11 mouse cellular contexts compared by ENCODE assay signal in genomic region chr9:97322846-97323245, GRCm38 (mm10). TPM values are rescaled to one million over a fixed set of nuclear protein-coding genes. Genes with fewer than 3 reads are reported as not detected.
DNase-seq lines count a peak whose midpoint lies in the region; ATAC-seq and TF ChIP-seq lines count a peak whose summit lies in the region.
"Had no signal": no experiment of that assay in that cellular context is flagged by ENCODE, and none has a peak within 500 bp of the region (broad histone marks: within the 10 kb centered on the region; RNA-seq: fewer than 3 reads in every experiment).

No protein-coding gene starts in this region.

- 64% methylated on average over 3 of the region's 3 CpGs for WGBS in intestine, postnatal 0 days
- WGBS in intestine, embryonic 15.5 days: 58% methylated on average over 3 of the region's 3 CpGs

- H3K4me3 ChIP-seq in intestine, postnatal 0 days (ENCODE audit: low read depth, low read length): no peak overlapping the region
- no peak overlapping the region for H3K4me3 ChIP-seq in intestine, embryonic 15.5 days (replicated peaks)
- H3K4me3 ChIP-seq: embryonic facial prominence, embryonic 15.5 days; liver, embryonic 13.5 days; stomach, embryonic 15.5 days had no signal

- no peak for ATAC-seq in intestine, postnatal 0 days
- ATAC-seq in intestine, embryonic 15.5 days: no peak

- H3K9ac ChIP-seq in intestine, postnatal 0 days (ENCODE audit: low read depth, low read length): no peak overlapping the region
- no peak overlapping the region for H3K9ac ChIP-seq in intestine, embryonic 15.5 days
- H3K9ac ChIP-seq: embryonic facial prominence, embryonic 15.5 days; liver, embryonic 13.5 days; stomach, embryonic 15.5 days had no signal

- no peaks in the 10 kb centered on the region for H3K4me1 ChIP-seq in intestine, postnatal 0 days (replicated peaks; ENCODE audit: control insufficient read depth, insufficient read depth, low read length)
- H3K4me1 ChIP-seq in intestine, embryonic 15.5 days (replicated peaks): no peaks in the 10 kb centered on the region
- H3K4me1 ChIP-seq: embryonic facial prominence, embryonic 15.5 days; liver, embryonic 13.5 days; stomach, embryonic 15.5 days had no signal

- H3K27me3 ChIP-seq in intestine, postnatal 0 days (replicated peaks; ENCODE audit: control insufficient read depth, insufficient read depth, low read length): no peaks in the 10 kb centered on the region
- H3K27me3 ChIP-seq in intestine, embryonic 15.5 days (replicated peaks): no peaks in the 10 kb centered on the region
- H3K27me3 ChIP-seq: embryonic facial prominence, embryonic 15.5 days; liver, embryonic 13.5 days; stomach, embryonic 15.5 days had no signal

- TF ChIP-seq CTCF in intestine, postnatal 0 days (IDR thresholded peaks at IDR 0.05; ENCODE audit: low read depth): peak; percentile 84

- H3K27ac ChIP-seq in intestine, postnatal 0 days (ENCODE audit: low read depth, low read length): no peak overlapping the region
- H3K27ac ChIP-seq in intestine, embryonic 15.5 days: no peak overlapping the region
- H3K27ac ChIP-seq: embryonic facial prominence, embryonic 15.5 days; liver, embryonic 13.5 days; stomach, embryonic 15.5 days had no signal

- no peaks in the 10 kb centered on the region for H3K36me3 ChIP-seq in intestine, postnatal 0 days (ENCODE audit: control insufficient read depth, insufficient read depth)
- H3K36me3 ChIP-seq in intestine, embryonic 15.5 days: no peaks in the 10 kb centered on the region
- H3K36me3 ChIP-seq: embryonic facial prominence, embryonic 15.5 days; liver, embryonic 13.5 days; stomach, embryonic 15.5 days had no signal

- peak; percentile 9 for DNase-seq in urinary bladder, postnatal 14 days (ENCODE audit: low spot score)
- no peak for DNase-seq in urinary bladder, postnatal 36 days (ENCODE audit: low spot score in 2 of 2)
- DNase-seq in embryo, embryonic 9.5 days (ENCODE audit: extremely low spot score): peak; percentile 58
- DNase-seq in retina, embryonic 14.5 days (ENCODE audit: low spot score): peak; percentile 83
- no peak for DNase-seq in urinary bladder, postnatal 10 days (ENCODE audit: low spot score)
- DNase-seq in thymus, postnatal 4 days: no peak
- DNase-seq: liver, embryonic 13.5 days had no signal

- H3K9me3 ChIP-seq in intestine, postnatal 0 days (ENCODE audit: control insufficient read depth): no peaks in the 10 kb centered on the region
- H3K9me3 ChIP-seq in intestine, embryonic 15.5 days: no peaks in the 10 kb centered on the region
- H3K9me3 ChIP-seq: embryonic facial prominence, embryonic 15.5 days; liver, embryonic 13.5 days; stomach, embryonic 15.5 days had no signal

- H3K4me2 ChIP-seq in intestine, postnatal 0 days (replicated peaks; ENCODE audit: low read depth): no peak overlapping the region
- H3K4me2 ChIP-seq in intestine, embryonic 15.5 days (replicated peaks): no peak overlapping the region
- H3K4me2 ChIP-seq: embryonic facial prominence, embryonic 15.5 days; liver, embryonic 13.5 days; stomach, embryonic 15.5 days had no signal

RNA-seq across cellular contexts. Expression of gene Trim42, which starts 46.9 kb away (rescaled TPM):
- polyA plus RNA-seq in intestine, postnatal 0 days (2015; fragmentation: Nextera tagmentation; extraction: Ambion mirVana): not detected in 2 replicates
- polyA plus RNA-seq in intestine, embryonic 15.5 days (2015; fragmentation: Nextera tagmentation; extraction: Ambion mirVana): not detected in 2 replicates
- polyA plus RNA-seq: embryonic facial prominence, embryonic 15.5 days; liver, embryonic 13.5 days; stomach, embryonic 15.5 days had no signal

Comparison
In these comparisons a context has a peak if more than half of its experiments do, and no peak if none do; other contexts are left out.
1. DNase-seq: peak in urinary bladder, postnatal 14 days (single experiment), embryo, embryonic 9.5 days (single experiment) and retina, embryonic 14.5 days (single experiment); none in urinary bladder, postnatal 36 days (0 of 2), urinary bladder, postnatal 10 days (single experiment) and thymus, postnatal 4 days (single experiment).